Mouse (Mus musculus): ENCODE data around the gene Pde8b. TPM values are rescaled to one million over a fixed set of nuclear protein-coding genes. Genes with fewer than 3 reads are reported as not detected.

Pde8b gene
- total RNA-seq, 2 experiments from 2014 or later: 0.42 TPM; not detected in 1

Other genes with a start within 250 kb of the Pde8b start
- 13.3 and 15.1 TPM in 2 replicates for gene Zbed3, start 73.3 kb upstream of the Pde8b start, total RNA-seq (2014; fragmentation: Nextera tagmentation)
- 0.76 and 2.6 TPM in 2 replicates for gene Zbed3, start 73.3 kb upstream of the Pde8b start, total RNA-seq (2017)
- gene Aggf1, start 125.0 kb upstream of the Pde8b start, total RNA-seq (2014; fragmentation: Nextera tagmentation): 53.1 and 58.0 TPM in 2 replicates
- gene Aggf1, start 125.0 kb upstream of the Pde8b start, total RNA-seq (2017): 69.0 and 72.8 TPM in 2 replicates
- gene Crhbp, start 194.6 kb upstream of the Pde8b start, total RNA-seq (2014; fragmentation: Nextera tagmentation): not detected in 2 replicates
- gene Crhbp, start 194.6 kb upstream of the Pde8b start, total RNA-seq (2017): not detected in 2 replicates
- gene S100z, start 228.4 kb upstream of the Pde8b start, total RNA-seq (2014; fragmentation: Nextera tagmentation): not detected in 2 replicates
- not detected in 2 replicates for gene S100z, start 228.4 kb upstream of the Pde8b start, total RNA-seq (2017)

All from megakaryocyte-erythroid progenitor cell, adult 5-6 weeks (primary cell).